34 mouse cellular contexts compared by ENCODE assay signal in the genomic region with DNA sequence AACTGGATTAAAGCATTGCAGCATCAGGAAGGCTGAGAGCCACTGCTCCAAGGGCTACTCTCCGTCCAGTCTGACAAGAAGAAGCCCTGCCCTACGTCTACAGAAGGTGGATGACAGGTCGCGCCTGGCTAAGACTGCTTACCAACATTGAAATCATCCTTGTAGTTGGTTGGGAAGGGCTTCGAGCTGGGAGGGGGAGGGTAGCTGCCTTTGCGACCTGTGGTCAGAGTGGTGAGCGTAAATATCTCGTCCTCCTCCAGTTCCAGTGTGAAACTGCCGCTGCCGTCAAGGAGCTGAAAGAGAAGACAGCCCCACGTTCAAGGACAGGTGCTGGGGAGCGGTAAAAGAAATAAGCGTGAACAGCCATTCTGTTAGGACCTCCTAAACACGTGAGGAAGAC. TPM values are rescaled to one million over a fixed set of nuclear protein-coding genes. Genes with fewer than 3 reads are reported as not detected.
"Had no signal": no experiment of that assay in that cellular context is flagged by ENCODE, and none has a peak within 500 bp of the region (broad histone marks: within the 10 kb centered on the region; RNA-seq: fewer than 3 reads in every experiment).

No protein-coding gene starts in this region.

- DNase-seq: left cerebral cortex, postnatal 4 days; liver; liver, embryonic 13.5 days; liver, postnatal 0 days; lung, adult 18-20 months; lung, adult 2 months; lung, embryonic 14.5 days; lung, postnatal 10 days; lung, postnatal 14 days; lung, postnatal 36 days; lung, postnatal 4 days; midbrain, embryonic 14.5 days had no signal

- H3K4me1 ChIP-seq: limb, embryonic 15.5 days; liver, embryonic 12.5 days; liver, embryonic 13.5 days; liver, embryonic 15.5 days; lung, embryonic 15.5 days; midbrain, embryonic 10.5 days; midbrain, embryonic 15.5 days had no signal

- H3K9ac ChIP-seq: limb, embryonic 12.5 days; limb, embryonic 13.5 days; limb, embryonic 15.5 days; liver, embryonic 12.5 days; liver, embryonic 13.5 days; liver, embryonic 14.5 days; liver, embryonic 15.5 days; liver, postnatal 0 days; lung, embryonic 14.5 days; lung, embryonic 15.5 days; midbrain, embryonic 12.5 days; midbrain, embryonic 13.5 days; midbrain, embryonic 15.5 days; neural tube, embryonic 12.5 days had no signal

- H3K9me3 ChIP-seq: limb, embryonic 10.5 days; limb, embryonic 12.5 days; limb, embryonic 13.5 days; limb, embryonic 15.5 days; liver, embryonic 12.5 days; liver, embryonic 13.5 days; liver, embryonic 15.5 days; lung, embryonic 15.5 days; megakaryocyte, embryonic 14.5 days; midbrain, embryonic 10.5 days; midbrain, embryonic 12.5 days; midbrain, embryonic 13.5 days; midbrain, embryonic 15.5 days; neural tube, embryonic 12.5 days had no signal

- H3K27me3 ChIP-seq: limb, embryonic 12.5 days; limb, embryonic 13.5 days; limb, embryonic 15.5 days; liver, embryonic 12.5 days; liver, embryonic 13.5 days; liver, embryonic 15.5 days; lung, embryonic 15.5 days; megakaryocyte, embryonic 14.5 days; midbrain, embryonic 12.5 days; midbrain, embryonic 13.5 days; midbrain, embryonic 15.5 days; neural tube, embryonic 12.5 days had no signal

- H3K27ac ChIP-seq: limb, embryonic 10.5 days; limb, embryonic 12.5 days; limb, embryonic 13.5 days; limb, embryonic 15.5 days; liver, embryonic 12.5 days; liver, embryonic 13.5 days; liver, embryonic 14.5 days; liver, embryonic 15.5 days; lung, embryonic 15.5 days; macrophage; midbrain, embryonic 10.5 days; midbrain, embryonic 12.5 days; midbrain, embryonic 13.5 days; midbrain, embryonic 15.5 days; neural tube, embryonic 12.5 days had no signal

- H3K4me2 ChIP-seq: limb, embryonic 12.5 days; limb, embryonic 13.5 days; limb, embryonic 15.5 days; liver, embryonic 11.5 days; liver, embryonic 12.5 days; liver, embryonic 13.5 days; liver, embryonic 15.5 days; lung, embryonic 14.5 days; lung, embryonic 15.5 days; midbrain, embryonic 11.5 days; midbrain, embryonic 12.5 days; midbrain, embryonic 13.5 days; midbrain, embryonic 15.5 days; neural tube, embryonic 12.5 days had no signal

- H3K36me3 ChIP-seq: limb, embryonic 13.5 days; liver, embryonic 12.5 days; liver, embryonic 13.5 days; liver, embryonic 15.5 days; lung, embryonic 15.5 days; midbrain, embryonic 13.5 days; midbrain, embryonic 15.5 days had no signal

- ATAC-seq: liver, embryonic 12.5 days; liver, postnatal 0 days; lung, postnatal 0 days; midbrain, embryonic 13.5 days; midbrain, embryonic 15.5 days; midbrain, embryonic 16.5 days had no signal

- H3K4me3 ChIP-seq: limb, embryonic 10.5 days; limb, embryonic 12.5 days; limb, embryonic 13.5 days; limb, embryonic 15.5 days; liver, embryonic 12.5 days; liver, embryonic 13.5 days; liver, embryonic 15.5 days; lung, embryonic 15.5 days; megakaryocyte, embryonic 14.5 days; midbrain, embryonic 10.5 days; midbrain, embryonic 12.5 days; midbrain, embryonic 13.5 days; midbrain, embryonic 15.5 days; myocyte; neural tube, embryonic 12.5 days had no signal

RNA-seq across cellular contexts. Expression of a gene that starts 54.2 kb away (rescaled TPM):
- total RNA-seq: left cerebral cortex, postnatal 14 days; left cerebral cortex, postnatal 25 days had no signal
- polyA plus RNA-seq: myocyte had no signal
